Mouse (Mus musculus) lung, postnatal 0 days (tissue): ENCODE results near the gene 4930432K21Rik.

Experiments
- CTCF ChIP-seq: IDR thresholded peaks from 2 replicates; pipeline ENCODE4 v1.5.1; 2016; ENCODE audit warnings: antibody characterized with exemption, mild to moderate bottlenecking
- EP300 ChIP-seq: IDR thresholded peaks from 2 replicates; pipeline ENCODE4 v1.6.1; 2016; ENCODE audit warnings: antibody characterized with exemption, mild to moderate bottlenecking, control low read depth

DNA sequence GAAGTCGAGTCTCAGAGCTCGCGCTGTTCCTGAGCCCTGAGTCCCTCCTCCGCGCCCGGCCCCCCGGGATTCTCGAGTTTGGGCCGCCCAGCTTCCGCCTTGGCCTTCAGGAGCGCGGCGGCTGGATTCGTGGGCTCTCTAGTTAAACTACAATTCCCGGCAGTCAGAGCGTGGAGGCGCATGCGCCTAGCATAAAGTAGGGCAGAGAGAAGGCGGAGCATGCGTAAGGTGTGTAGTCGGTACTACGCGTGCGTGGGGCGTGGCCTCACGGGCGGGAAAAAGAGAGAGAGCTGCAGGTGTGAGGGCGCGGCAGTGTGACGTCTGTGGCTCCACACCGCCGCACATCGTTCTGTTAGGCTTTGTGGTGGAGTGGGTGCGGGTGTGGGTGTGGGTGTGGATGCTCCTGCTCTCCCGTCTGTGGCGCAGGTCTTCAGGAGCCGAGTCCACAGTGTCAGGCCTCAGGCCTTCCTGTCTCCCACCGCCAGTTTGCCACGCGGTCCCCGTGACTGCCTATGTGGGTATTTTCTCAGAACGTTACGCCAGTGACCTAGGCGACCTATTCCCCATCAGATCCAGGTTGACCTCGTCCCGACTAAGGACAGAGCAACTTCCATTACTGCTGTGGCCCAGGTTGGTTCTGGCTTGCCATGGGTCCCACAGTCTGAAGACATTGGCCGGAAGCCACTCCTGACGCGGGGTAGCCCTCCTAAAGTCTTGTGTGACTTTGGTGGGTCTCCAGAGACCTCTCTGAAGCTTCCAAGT is at the start of gene 4930432K21Rik, which contains the start of gene Cc2d1a:
- no peak for TF ChIP-seq CTCF
- no peak for TF ChIP-seq EP300
